Mouse (Mus musculus): ENCODE data around the gene Mybpc1.

- TF ChIP-seq CTCF (IDR thresholded peaks at IDR 0.05; ENCODE audit: extremely low read depth, insufficient read length, insufficient replicate concordance, low read depth, low read length) (no peak), POLR2A (IDR thresholded peaks at IDR 0.05; ENCODE audit: low read depth, low read length) (no peak)
Observed at GRCm38 (mm10) chr10:88631330-88631953, 26.5 kb upstream of the Mybpc1 start.

Measured in small intestine, adult 2 months (tissue).